Mouse (Mus musculus): Measurements from ENCODE around the gene Ms4a13. TPM values are rescaled to one million over a fixed set of nuclear protein-coding genes. Genes with fewer than 3 reads are reported as not detected.
"Not testable (repeated sequence)": the region's sequence is repeated elsewhere in the genome, so short reads cannot be mapped to it uniquely, and the experiment has no call there.

The Ms4a13 gene
- polyA plus RNA-seq, 1 experiment from 2014 or later: not detected

GRCm38 (mm10) chr19:11177464-11177863 lies 19.1 kb downstream of the Ms4a13 start:
- no peaks in the 10 kb centered on the region for H3K9me3 ChIP-seq (ENCODE audit: control insufficient read depth, low read length)
- H3K27me3 ChIP-seq (ENCODE audit: control insufficient read depth, insufficient read depth, low read length): no peaks in the 10 kb centered on the region
- ATAC-seq (replicated peaks; ENCODE audit: low FRiP score): no peak
- 68% methylated on average over 2 of the region's 2 CpGs for WGBS
- H3K9ac ChIP-seq (ENCODE audit: low read length): no peak overlapping the region
- no peak overlapping the region for H3K4me3 ChIP-seq (ENCODE audit: low read depth, low read length)
- no peak overlapping the region for H3K4me2 ChIP-seq (ENCODE audit: low read depth, low read length, severe bottlenecking)
- H3K36me3 ChIP-seq (ENCODE audit: control insufficient read depth, insufficient read depth, low read length): no peaks in the 10 kb centered on the region
- DNase-seq (ENCODE audit: low spot score): no peak
- H3K4me1 ChIP-seq (replicated peaks; ENCODE audit: control insufficient read depth, insufficient read depth, low read length): no peaks in the 10 kb centered on the region
- H3K27ac ChIP-seq (ENCODE audit: low read depth, low read length): no peak overlapping the region

GRCm38 (mm10) chr19:11165172-11165571 lies 31.4 kb downstream of the Ms4a13 start, which contains the start of gene 1700025F22Rik:
1700025F22Rik (minus strand) TSS chr19:11165320.
- H3K9me3 ChIP-seq (ENCODE audit: control insufficient read depth, low read length): no peaks in the 10 kb centered on the region
- no peak within 1 kb of the TSS for H3K4me2 ChIP-seq (ENCODE audit: low read depth, low read length, severe bottlenecking)
- 41% methylated on average over 10 of the region's 10 CpGs for WGBS
- DNase-seq (ENCODE audit: low spot score) (no peak), ATAC-seq (replicated peaks; ENCODE audit: low FRiP score) (no peak)
- no peak within 1 kb of the TSS for H3K4me3 ChIP-seq (ENCODE audit: low read depth, low read length)
- H3K36me3 ChIP-seq (ENCODE audit: control insufficient read depth, insufficient read depth, low read length): no peaks in the 10 kb centered on the region
- H3K9ac ChIP-seq (ENCODE audit: low read length): no peak within 1 kb of the TSS
- H3K4me1 ChIP-seq (replicated peaks; ENCODE audit: control insufficient read depth, insufficient read depth, low read length): no peaks in the 10 kb centered on the region
- H3K27ac ChIP-seq (ENCODE audit: low read depth, low read length): no peak within 1 kb of the TSS
- no peaks in the 10 kb centered on the region for H3K27me3 ChIP-seq (ENCODE audit: control insufficient read depth, insufficient read depth, low read length)

- not testable (repeated sequence) for ATAC-seq (replicated peaks; ENCODE audit: low FRiP score); H3K4me2 ChIP-seq (ENCODE audit: low read depth, low read length, severe bottlenecking); H3K4me1 ChIP-seq (replicated peaks; ENCODE audit: control insufficient read depth, insufficient read depth, low read length); H3K27me3 ChIP-seq (ENCODE audit: control insufficient read depth, insufficient read depth, low read length); DNase-seq (ENCODE audit: low spot score); H3K9me3 ChIP-seq (ENCODE audit: control insufficient read depth, low read length); H3K9ac ChIP-seq (ENCODE audit: low read length); H3K4me3 ChIP-seq (ENCODE audit: low read depth, low read length); H3K36me3 ChIP-seq (ENCODE audit: control insufficient read depth, insufficient read depth, low read length); H3K27ac ChIP-seq (ENCODE audit: low read depth, low read length)
- 89% methylated on average over 6 of the region's 6 CpGs for WGBS
Measured at GRCm38 (mm10) chr19:11157890-11158289, 38.6 kb downstream of the Ms4a13 start.

GRCm38 (mm10) chr19:11135336-11135735 lies 61.2 kb downstream of the Ms4a13 start:
- Histone ChIP-seq H3K27me3 (ENCODE audit: control insufficient read depth, insufficient read depth, low read length) (no peaks in the 10 kb centered on the region), H3K4me3 (ENCODE audit: low read depth, low read length) (no peak overlapping the region)

GRCm38 (mm10) chr19:11134852-11135251 lies 61.7 kb downstream of the Ms4a13 start:
- Histone ChIP-seq H3K27me3 (ENCODE audit: control insufficient read depth, insufficient read depth, low read length) (no peaks in the 10 kb centered on the region), H3K9me3 (ENCODE audit: control insufficient read depth, low read length) (no peaks in the 10 kb centered on the region), H3K4me2 (ENCODE audit: low read depth, low read length, severe bottlenecking) (no peak overlapping the region), H3K4me3 (ENCODE audit: low read depth, low read length) (no peak overlapping the region), H3K27ac (ENCODE audit: low read depth, low read length) (no peak overlapping the region), H3K9ac (ENCODE audit: low read length) (no peak overlapping the region), H3K36me3 (ENCODE audit: control insufficient read depth, insufficient read depth, low read length) (no peaks in the 10 kb centered on the region), H3K4me1 (replicated peaks; ENCODE audit: control insufficient read depth, insufficient read depth, low read length) (no peaks in the 10 kb centered on the region)
- ATAC-seq (replicated peaks; ENCODE audit: low FRiP score) (no peak), DNase-seq (ENCODE audit: low spot score) (no peak)
- 88% methylated on average over 2 of the region's 2 CpGs for WGBS

More at GRCm38 (mm10) chr19:11135336-11135735, 61.2 kb downstream of the Ms4a13 start:
- no peaks in the 10 kb centered on the region for H3K36me3 ChIP-seq (ENCODE audit: control insufficient read depth, insufficient read depth, low read length)
- no peaks in the 10 kb centered on the region for H3K4me1 ChIP-seq (replicated peaks; ENCODE audit: control insufficient read depth, insufficient read depth, low read length)
- no peak overlapping the region for H3K27ac ChIP-seq (ENCODE audit: low read depth, low read length)
- H3K9ac ChIP-seq (ENCODE audit: low read length): no peak overlapping the region
- H3K9me3 ChIP-seq (ENCODE audit: control insufficient read depth, low read length): no peaks in the 10 kb centered on the region
- WGBS: 72% methylated on average over 4 of the region's 4 CpGs
- H3K4me2 ChIP-seq (ENCODE audit: low read depth, low read length, severe bottlenecking): no peak overlapping the region
- no peak for ATAC-seq (replicated peaks; ENCODE audit: low FRiP score)
- no peak for DNase-seq (ENCODE audit: low spot score)

GRCm38 (mm10) chr19:11130776-11131175 lies 65.8 kb downstream of the Ms4a13 start, which contains the start of gene 1700017D01Rik:
1700017D01Rik (minus strand) TSS chr19:11130876.
- not testable (repeated sequence) for H3K4me2 ChIP-seq (ENCODE audit: low read depth, low read length, severe bottlenecking); DNase-seq (ENCODE audit: low spot score); H3K4me1 ChIP-seq (replicated peaks; ENCODE audit: control insufficient read depth, insufficient read depth, low read length); H3K27ac ChIP-seq (ENCODE audit: low read depth, low read length); H3K36me3 ChIP-seq (ENCODE audit: control insufficient read depth, insufficient read depth, low read length); H3K27me3 ChIP-seq (ENCODE audit: control insufficient read depth, insufficient read depth, low read length); H3K4me3 ChIP-seq (ENCODE audit: low read depth, low read length); H3K9me3 ChIP-seq (ENCODE audit: control insufficient read depth, low read length); H3K9ac ChIP-seq (ENCODE audit: low read length); ATAC-seq (replicated peaks; ENCODE audit: low FRiP score)
- 86% methylated on average over 8 of the region's 8 CpGs for WGBS

GRCm38 (mm10) chr19:11129702-11130101 lies 66.8 kb downstream of the Ms4a13 start:
- 93% methylated on average over 1 of the region's 1 CpGs for WGBS
- DNase-seq (ENCODE audit: low spot score): no peak
- H3K36me3 ChIP-seq (ENCODE audit: control insufficient read depth, insufficient read depth, low read length): no peaks in the 10 kb centered on the region
- no peak overlapping the region for H3K4me3 ChIP-seq (ENCODE audit: low read depth, low read length)
- H3K27ac ChIP-seq (ENCODE audit: low read depth, low read length): no peak overlapping the region
- H3K4me2 ChIP-seq (ENCODE audit: low read depth, low read length, severe bottlenecking): no peak overlapping the region
- H3K9me3 ChIP-seq (ENCODE audit: control insufficient read depth, low read length): no peaks in the 10 kb centered on the region; the same call in 1 of the 2 replicates
- H3K4me1 ChIP-seq (replicated peaks; ENCODE audit: control insufficient read depth, insufficient read depth, low read length): no peaks in the 10 kb centered on the region
- H3K27me3 ChIP-seq (ENCODE audit: control insufficient read depth, insufficient read depth, low read length): no peaks in the 10 kb centered on the region
- no peak overlapping the region for H3K9ac ChIP-seq (ENCODE audit: low read length)
- no peak for ATAC-seq (replicated peaks; ENCODE audit: low FRiP score)

- H3K4me3 ChIP-seq (ENCODE audit: low read depth, low read length): peak overlapping the region; percentile 26
- H3K27me3 ChIP-seq (ENCODE audit: control insufficient read depth, insufficient read depth, low read length); H3K36me3 ChIP-seq (ENCODE audit: control insufficient read depth, insufficient read depth, low read length); H3K4me1 ChIP-seq (replicated peaks; ENCODE audit: control insufficient read depth, insufficient read depth, low read length); H3K9me3 ChIP-seq (ENCODE audit: control insufficient read depth, low read length); H3K27ac ChIP-seq (ENCODE audit: low read depth, low read length): not testable (repeated sequence)
- H3K4me2 ChIP-seq (ENCODE audit: low read depth, low read length, severe bottlenecking): peak overlapping the region; percentile 35; the same call in 1 of the 2 replicates
- WGBS: 4% methylated on average over 14 of the region's 38 CpGs
- peak; percentile 59 for DNase-seq (ENCODE audit: low spot score)
- peak overlapping the region; percentile 47; the same call in 1 of the 2 replicates for H3K9ac ChIP-seq (ENCODE audit: low read length)
- peak; percentile 99 for ATAC-seq (replicated peaks; ENCODE audit: low FRiP score)
Measured at GRCm38 (mm10) chr19:11121016-11121420, 75.5 kb downstream of the Ms4a13 start.

Measured in forebrain, embryonic 11.5 days (tissue).